Mouse (Mus musculus): ENCODE measurements around the gene Ppp1cb. TPM values are rescaled to one million over a fixed set of nuclear protein-coding genes. Genes with fewer than 3 reads are reported as not detected.
A peak's percentile ranks its signal among the peaks of the same experiment; 100 is the strongest.
"Not testable (repeated sequence)": the region's sequence is repeated elsewhere in the genome, so short reads cannot be mapped to it uniquely, and the experiment has no call there.

The Ppp1cb gene
- polyA plus RNA-seq, 1 experiment, result 46.3 TPM

GRCm38 (mm10) chr5:32430399-32430798 lies 28.2 kb upstream of the Ppp1cb start:
- TF ChIP-seq CTCF (conservative IDR thresholded peaks at IDR 0.05; ENCODE audit: insufficient read depth, insufficient read length, low read depth, low read length) (no peak), POLR2A (IDR thresholded peaks at IDR 0.05; ENCODE audit: low read depth, low read length) (no peak)
- H3K4me3 ChIP-seq (ENCODE audit: insufficient read depth, low read depth, low read length), result no peak overlapping the region
- 66% methylated on average over 1 of the region's 1 CpGs for WGBS
- no peak overlapping the region for H3K27ac ChIP-seq (ENCODE audit: insufficient read depth, low read depth, low read length)
- H3K36me3 ChIP-seq (ENCODE audit: control insufficient read depth, insufficient read depth, low read length), result no peaks in the 10 kb centered on the region
- H3K27me3 ChIP-seq (replicated peaks; ENCODE audit: control insufficient read depth, insufficient read depth, low read length), result no peaks in the 10 kb centered on the region
- no peak for DNase-seq
- no peaks in the 10 kb centered on the region; the same call in 1 of the 2 replicates for H3K4me1 ChIP-seq (ENCODE audit: control insufficient read depth, insufficient read depth, low read length)

DNA sequence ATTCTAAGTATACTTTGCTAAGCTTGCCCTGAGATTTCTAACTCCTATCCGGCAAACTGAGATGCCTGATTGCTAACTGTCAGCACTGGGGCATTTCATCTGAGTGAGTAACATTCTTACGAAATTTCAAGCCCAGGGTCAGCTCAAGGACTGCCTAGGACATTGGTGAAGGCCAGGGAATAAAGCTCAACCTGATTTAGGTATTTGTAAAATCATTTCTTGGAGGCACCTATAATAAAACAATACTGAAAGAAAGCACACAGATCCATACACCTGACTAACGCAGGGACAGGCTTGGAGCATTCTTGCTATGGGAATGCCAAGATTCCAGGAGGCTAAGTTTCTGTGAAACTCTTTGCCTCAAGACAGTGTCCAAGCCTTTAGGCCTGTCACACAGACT lies 24.3 kb upstream of the Ppp1cb start:
- H3K27me3 ChIP-seq (replicated peaks; ENCODE audit: control insufficient read depth, insufficient read depth, low read length); DNase-seq; H3K36me3 ChIP-seq (ENCODE audit: control insufficient read depth, insufficient read depth, low read length); H3K4me1 ChIP-seq (ENCODE audit: control insufficient read depth, insufficient read depth, low read length); H3K27ac ChIP-seq (ENCODE audit: insufficient read depth, low read depth, low read length); H3K4me3 ChIP-seq (ENCODE audit: insufficient read depth, low read depth, low read length): not testable (repeated sequence)
- WGBS, result 90% methylated on average over 3 of the region's 3 CpGs

DNA sequence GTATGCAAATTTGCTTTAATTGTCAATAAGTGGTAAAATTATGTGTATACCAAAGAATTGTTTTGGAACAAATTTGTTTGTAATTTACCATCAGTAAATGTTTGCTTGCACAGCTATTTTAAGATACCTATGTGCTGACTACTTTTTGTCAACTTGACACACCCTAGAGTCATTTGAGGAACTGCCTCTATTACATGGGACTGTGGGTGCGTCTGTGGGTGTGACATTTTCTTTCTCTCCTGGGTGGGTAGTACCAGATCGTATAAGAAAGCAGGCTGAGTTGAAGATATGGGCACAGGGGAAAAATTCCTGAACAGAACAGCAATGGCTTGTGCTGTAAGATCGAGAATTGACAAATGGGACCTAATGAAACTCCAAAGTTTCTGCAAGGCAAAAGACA lies 23.0 kb upstream of the Ppp1cb start:
- no peak for TF ChIP-seq CTCF (conservative IDR thresholded peaks at IDR 0.05; ENCODE audit: insufficient read depth, insufficient read length, low read depth, low read length)
- TF ChIP-seq POLR2A (IDR thresholded peaks at IDR 0.05; ENCODE audit: low read depth, low read length), result no peak
- H3K36me3 ChIP-seq (ENCODE audit: control insufficient read depth, insufficient read depth, low read length), result no peaks in the 10 kb centered on the region
- no peak for DNase-seq
- WGBS, result 90% methylated on average over 3 of the region's 3 CpGs
- H3K4me1 ChIP-seq (ENCODE audit: control insufficient read depth, insufficient read depth, low read length), result no peaks in the 10 kb centered on the region
- H3K27ac ChIP-seq (ENCODE audit: insufficient read depth, low read depth, low read length), result no peak overlapping the region
- no peak overlapping the region for H3K4me3 ChIP-seq (ENCODE audit: insufficient read depth, low read depth, low read length)
- no peaks in the 10 kb centered on the region for H3K27me3 ChIP-seq (replicated peaks; ENCODE audit: control insufficient read depth, insufficient read depth, low read length)

GRCm38 (mm10) chr5:32437901-32438563 lies 20.6 kb upstream of the Ppp1cb start:
- WGBS, result 42% methylated on average over 5 of the region's 5 CpGs
- H3K27ac ChIP-seq (ENCODE audit: insufficient read depth, low read depth, low read length), result no peak overlapping the region
- no peak overlapping the region for H3K4me3 ChIP-seq (ENCODE audit: insufficient read depth, low read depth, low read length)
- no peak for DNase-seq
- no peak for TF ChIP-seq CTCF (conservative IDR thresholded peaks at IDR 0.05; ENCODE audit: insufficient read depth, insufficient read length, low read depth, low read length)
- TF ChIP-seq POLR2A (IDR thresholded peaks at IDR 0.05; ENCODE audit: low read depth, low read length), result no peak
- H3K4me1 ChIP-seq (ENCODE audit: control insufficient read depth, insufficient read depth, low read length), result 0 out of 2 replicates have a peak, but pooled peaks cover 3% of the 10 kb centered on the region
- H3K36me3 ChIP-seq (ENCODE audit: control insufficient read depth, insufficient read depth, low read length), result no peaks in the 10 kb centered on the region
- H3K27me3 ChIP-seq (replicated peaks; ENCODE audit: control insufficient read depth, insufficient read depth, low read length), result no peaks in the 10 kb centered on the region

- H3K36me3 ChIP-seq (ENCODE audit: control insufficient read depth, insufficient read depth, low read length), result no peaks in the 10 kb centered on the region
- TF ChIP-seq POLR2A (IDR thresholded peaks at IDR 0.05; ENCODE audit: low read depth, low read length) (no peak), CTCF (conservative IDR thresholded peaks at IDR 0.05; ENCODE audit: insufficient read depth, insufficient read length, low read depth, low read length) (no peak)
- 74% methylated on average over 2 of the region's 2 CpGs for WGBS
- no peak for DNase-seq
- H3K4me3 ChIP-seq (ENCODE audit: insufficient read depth, low read depth, low read length), result no peak overlapping the region
- no peak overlapping the region for H3K27ac ChIP-seq (ENCODE audit: insufficient read depth, low read depth, low read length)
- H3K4me1 ChIP-seq (ENCODE audit: control insufficient read depth, insufficient read depth, low read length), result 0 out of 2 replicates have a peak, but pooled peaks cover 3% of the 10 kb centered on the region
- H3K27me3 ChIP-seq (replicated peaks; ENCODE audit: control insufficient read depth, insufficient read depth, low read length), result no peaks in the 10 kb centered on the region
Observed at GRCm38 (mm10) chr5:32438564-32438922, 20.1 kb upstream of the Ppp1cb start.

DNA sequence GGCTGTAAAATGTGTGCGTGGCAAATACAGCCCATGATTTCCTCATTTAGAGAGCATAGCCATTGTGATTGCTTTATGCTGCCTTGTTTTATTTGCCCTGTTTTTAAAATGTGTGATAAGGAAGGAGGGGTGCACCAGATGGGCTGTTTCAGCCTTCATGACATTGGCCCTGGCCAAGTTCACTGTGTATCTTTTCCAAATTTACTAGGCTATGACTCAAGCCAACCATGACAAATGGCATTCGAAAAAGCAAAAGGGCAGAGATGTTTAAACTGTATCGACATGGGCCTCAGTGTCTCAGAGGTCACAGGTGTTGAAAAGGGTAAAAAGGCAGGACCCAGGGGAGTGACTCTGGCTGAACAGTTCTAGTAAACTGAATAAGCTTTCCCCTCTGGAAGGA lies 17.3 kb upstream of the Ppp1cb start:
- peak; percentile 61 for DNase-seq
- H3K4me3 ChIP-seq (ENCODE audit: insufficient read depth, low read depth, low read length), result no peak overlapping the region
- no peak for TF ChIP-seq POLR2A (IDR thresholded peaks at IDR 0.05; ENCODE audit: low read depth, low read length)
- no peak for TF ChIP-seq CTCF (conservative IDR thresholded peaks at IDR 0.05; ENCODE audit: insufficient read depth, insufficient read length, low read depth, low read length)
- H3K27ac ChIP-seq (ENCODE audit: insufficient read depth, low read depth, low read length), result no peak overlapping the region
- WGBS, result 26% methylated on average over 3 of the region's 3 CpGs
- peaks cover 5% of the 10 kb centered on the region; the same call in 1 of the 2 replicates for H3K4me1 ChIP-seq (ENCODE audit: control insufficient read depth, insufficient read depth, low read length)
- H3K27me3 ChIP-seq (replicated peaks; ENCODE audit: control insufficient read depth, insufficient read depth, low read length), result no peaks in the 10 kb centered on the region
- no peaks in the 10 kb centered on the region for H3K36me3 ChIP-seq (ENCODE audit: control insufficient read depth, insufficient read depth, low read length)

- peak; percentile 26 for DNase-seq
- Histone ChIP-seq H3K27me3 (replicated peaks; ENCODE audit: control insufficient read depth, insufficient read depth, low read length) (no peaks in the 10 kb centered on the region), H3K4me1 (ENCODE audit: control insufficient read depth, insufficient read depth, low read length) (peaks cover 6% of the 10 kb centered on the region; the same call in 1 of the 2 replicates), H3K27ac (ENCODE audit: insufficient read depth, low read depth, low read length) (no peak overlapping the region), H3K36me3 (ENCODE audit: control insufficient read depth, insufficient read depth, low read length) (no peaks in the 10 kb centered on the region), H3K4me3 (ENCODE audit: insufficient read depth, low read depth, low read length) (no peak overlapping the region)
- 77% methylated on average over 4 of the region's 4 CpGs for WGBS
- TF ChIP-seq POLR2A (IDR thresholded peaks at IDR 0.05; ENCODE audit: low read depth, low read length) (no peak), CTCF (conservative IDR thresholded peaks at IDR 0.05; ENCODE audit: insufficient read depth, insufficient read length, low read depth, low read length) (no peak)
Observed at GRCm38 (mm10) chr5:32441992-32442575, 16.6 kb upstream of the Ppp1cb start.
